Mouse (Mus musculus) MEL (cell line): ENCODE results near the gene Tead1. TPM values are rescaled to one million over a fixed set of nuclear protein-coding genes. Genes with fewer than 3 reads are reported as not detected.

Experiments used
- DNase-seq: peaks from one replicate; pipeline ENCODE4 v3.0.0; 2011; ENCODE audit warnings: low read depth, low spot score
- H3K27ac ChIP-seq: 2 replicates; pipeline ENCODE4 v1.5.1; 2012; ENCODE audit warnings: low read depth, mild to moderate bottlenecking, control low read depth, low read length, moderate library complexity; ENCODE audit not compliant: control insufficient read depth
- H3K27me3 ChIP-seq, 2 experiments: fragments of 150-350 bp in 1 of 2; sonication (generic) in 1 of 2; 2 replicates each; pipeline ENCODE4 v1.6.1; 2012; ENCODE audit warnings: low read length in 2 of 2, mild to moderate bottlenecking in 2 of 2, improper control_type of control experiment in 1 of 2, moderate library complexity in 1 of 2; ENCODE audit not compliant: insufficient read depth in 2 of 2, control insufficient read depth in 1 of 2
- H3K36me3 ChIP-seq, 2 experiments: 2 replicates each; pipeline ENCODE4 v1.6.1; 2012 to 2014; ENCODE audit warnings: low read length in 2 of 2, improper control_type of control experiment in 1 of 2, inconsistent platforms in 1 of 2, mild to moderate bottlenecking in 1 of 2; ENCODE audit not compliant: insufficient read depth in 2 of 2, control insufficient read depth in 1 of 2
- H3K4me1 ChIP-seq, 2 experiments: fragments of 150-350 bp in 1 of 2; sonication (generic) in 1 of 2; 2 replicates each; pipeline ENCODE4 v1.6.1; 2012; ENCODE audit warnings: low read length in 2 of 2, improper control_type of control experiment in 1 of 2, mild to moderate bottlenecking in 1 of 2; ENCODE audit not compliant: insufficient read depth in 2 of 2, control insufficient read depth in 1 of 2
- H3K4me3 ChIP-seq, 2 experiments: fragments of 150-350 bp in 1 of 2; sonication (generic) in 1 of 2; 2 replicates each; pipeline ENCODE4 v1.5.1; 2012; ENCODE audit warnings: low read depth in 2 of 2, low read length in 2 of 2, mild to moderate bottlenecking in 2 of 2, moderate library complexity in 2 of 2, control low read depth in 1 of 2, improper control_type of control experiment in 1 of 2; ENCODE audit not compliant: control insufficient read depth in 1 of 2, insufficient read depth in 1 of 2
- H3K79me2 ChIP-seq: 2 replicates; pipeline ENCODE4 v1.6.1; 2012; ENCODE audit warnings: mild to moderate bottlenecking, low read length, moderate library complexity; ENCODE audit not compliant: control insufficient read depth, poor library complexity, insufficient read depth
- H3K9ac ChIP-seq: 2 replicates; pipeline ENCODE4 v1.6.1; 2012; ENCODE audit warnings: low read depth, mild to moderate bottlenecking, control low read depth, low read length, moderate library complexity; ENCODE audit not compliant: control insufficient read depth, poor library complexity, severe bottlenecking
- H3K9me3 ChIP-seq: fragments of 150-350 bp; sonication (generic); replicated peaks from 2 replicates; pipeline ENCODE4 v1.6.1; 2012; ENCODE audit warnings: mild to moderate bottlenecking, low read length, improper control_type of control experiment, moderate library complexity; ENCODE audit not compliant: insufficient read depth
- CHD1 ChIP-seq: IDR thresholded peaks from 2 replicates; pipeline ENCODE4 v1.6.1; 2012; ENCODE audit warnings: low read depth, mild to moderate bottlenecking, inconsistent platforms, low read length, improper control_type of control experiment
- E2F4 ChIP-seq: IDR thresholded peaks from 2 replicates; pipeline ENCODE4 v1.6.1; 2011; ENCODE audit warnings: low read depth, low read length, improper control_type of control experiment, borderline replicate concordance
- ELF1 ChIP-seq: IDR thresholded peaks from 2 replicates; pipeline ENCODE4 v1.6.1; 2014; ENCODE audit warnings: low read depth, mild to moderate bottlenecking, inconsistent platforms, low read length, improper control_type of control experiment, moderate library complexity
- EP300 ChIP-seq, 2 experiments: IDR thresholded peaks; 2 replicates each; pipeline ENCODE4 v1.6.1; 2011; ENCODE audit warnings: improper control_type of control experiment in 2 of 2, low read length in 2 of 2, low read depth in 1 of 2, mild to moderate bottlenecking in 1 of 2
- HCFC1 ChIP-seq: IDR thresholded peaks from 2 replicates; pipeline ENCODE4 v1.6.1; 2012; ENCODE audit warnings: low read depth, mild to moderate bottlenecking, inconsistent platforms, low read length, improper control_type of control experiment, moderate library complexity
- JUND ChIP-seq: IDR thresholded peaks from 2 replicates; pipeline ENCODE4 v1.6.1; 2011; ENCODE audit warnings: low read depth, mild to moderate bottlenecking, improper control_type of control experiment, low read length
- KAT2A ChIP-seq: conservative IDR thresholded peaks from 2 replicates; pipeline ENCODE4 v1.6.1; 2012; ENCODE audit warnings: low read depth, low read length, improper control_type of control experiment, inconsistent platforms
- MAX ChIP-seq: IDR thresholded peaks from 2 replicates; pipeline ENCODE4 v1.6.1; 2011; ENCODE audit warnings: low read length, improper control_type of control experiment
- MAZ ChIP-seq: IDR thresholded peaks from 2 replicates; pipeline ENCODE4 v1.6.1; 2012; ENCODE audit warnings: low read depth, mild to moderate bottlenecking, inconsistent platforms, low read length, improper control_type of control experiment
- MEF2A ChIP-seq: IDR thresholded peaks from 2 replicates; pipeline ENCODE4 v1.6.1; 2014; ENCODE audit warnings: low read depth, mild to moderate bottlenecking, inconsistent platforms, low read length, improper control_type of control experiment; ENCODE audit not compliant: poor library complexity, insufficient replicate concordance, severe bottlenecking; ENCODE audit errors: extremely low read depth
- MYC ChIP-seq: IDR thresholded peaks from 2 replicates; pipeline ENCODE4 v1.6.1; 2011; ENCODE audit warnings: low read depth, mild to moderate bottlenecking, low read length, improper control_type of control experiment, moderate library complexity
- NELFE ChIP-seq: IDR thresholded peaks from 2 replicates; pipeline ENCODE4 v1.6.1; 2011; ENCODE audit warnings: low read depth, low read length, improper control_type of control experiment
- NRF1 ChIP-seq: IDR thresholded peaks from 2 replicates; pipeline ENCODE4 v1.6.1; 2014; ENCODE audit warnings: low read depth, mild to moderate bottlenecking, inconsistent platforms, low read length, improper control_type of control experiment, moderate library complexity; ENCODE audit not compliant: poor library complexity, insufficient read depth, severe bottlenecking
- POLR2A ChIP-seq, 2 experiments: IDR thresholded peaks; 2 replicates each; pipeline ENCODE4 v1.6.1; 2011 to 2012; ENCODE audit warnings: low read length in 2 of 2, mild to moderate bottlenecking in 2 of 2, control low read depth in 1 of 2, improper control_type of control experiment in 1 of 2, low read depth in 1 of 2, moderate library complexity in 1 of 2; ENCODE audit not compliant: control insufficient read depth in 1 of 2, insufficient read depth in 1 of 2, poor library complexity in 1 of 2
- POLR2AphosphoS2 ChIP-seq: IDR thresholded peaks from 2 replicates; pipeline ENCODE4 v1.6.1; 2011; ENCODE audit warnings: low read length, improper control_type of control experiment
- POLR2AphosphoS5 ChIP-seq: IDR thresholded peaks from 2 replicates; pipeline ENCODE4 v1.6.1; 2012; ENCODE audit warnings: low read depth, borderline replicate concordance, mild to moderate bottlenecking, inconsistent platforms, low read length, moderate library complexity, mixed read lengths
- RAD21 ChIP-seq: IDR thresholded peaks from 2 replicates; pipeline ENCODE4 v1.6.1; 2011; ENCODE audit warnings: mild to moderate bottlenecking, low read depth, low read length, improper control_type of control experiment
- SMC3 ChIP-seq: IDR thresholded peaks from 2 replicates; pipeline ENCODE4 v1.6.1; 2011; ENCODE audit warnings: low read depth, low read length, improper control_type of control experiment
- TAL1 ChIP-seq: IDR thresholded peaks from 2 replicates; pipeline ENCODE4 v1.6.1; 2012; ENCODE audit warnings: mild to moderate bottlenecking, inconsistent platforms, low read length, moderate library complexity, mixed read lengths
- TCF12 ChIP-seq: IDR thresholded peaks from 2 replicates; pipeline ENCODE4 v1.6.1; 2014; ENCODE audit warnings: low read depth, mild to moderate bottlenecking, inconsistent platforms, low read length, improper control_type of control experiment, moderate library complexity
- UBTF ChIP-seq: IDR thresholded peaks from 2 replicates; pipeline ENCODE4 v1.6.1; 2012; ENCODE audit warnings: low read depth, mild to moderate bottlenecking, inconsistent platforms, low read length, improper control_type of control experiment, moderate library complexity, borderline replicate concordance; ENCODE audit not compliant: insufficient read depth
- ZKSCAN1 ChIP-seq: IDR thresholded peaks from 2 replicates; pipeline ENCODE4 v1.6.1; 2012; ENCODE audit warnings: low read depth, mild to moderate bottlenecking, inconsistent platforms, low read length, improper control_type of control experiment, moderate library complexity
- ZMIZ1 ChIP-seq: IDR thresholded peaks from 2 replicates; pipeline ENCODE4 v1.6.1; 2012; ENCODE audit warnings: low read depth, mild to moderate bottlenecking, inconsistent platforms, low read length, improper control_type of control experiment, moderate library complexity
- ZNF384 ChIP-seq: IDR thresholded peaks from 2 replicates; pipeline ENCODE4 v1.6.1; 2012; ENCODE audit warnings: low read depth, mild to moderate bottlenecking, inconsistent platforms, low read length, improper control_type of control experiment
- polyA plus RNA-seq, 2 experiments: library from polyadenylated mRNA; stranded (reverse) in 1 of 2; unstranded in 1 of 2; fragments of >175 nt in 1 of 2; fragments of >200 nt in 1 of 2; gene quantifications; 2 replicates each; pipeline versions ENCODE4 v1.2.1 to v1.2.4; 2012; ENCODE audit warnings: low replicate concordance in 2 of 2, low read depth in 1 of 2; ENCODE audit not compliant: insufficient read length in 2 of 2, insufficient read depth in 1 of 2, missing spikeins in 1 of 2
- total RNA-seq: library from RNA; depleted of rRNA; stranded (reverse); fragments of 300-350 nt; gene quantifications from 2 replicates; pipeline ENCODE4 v1.2.3, GENCODE M21; 2012

Tead1 gene
- total and polyA plus RNA-seq, 3 experiments: not detected

DNA sequence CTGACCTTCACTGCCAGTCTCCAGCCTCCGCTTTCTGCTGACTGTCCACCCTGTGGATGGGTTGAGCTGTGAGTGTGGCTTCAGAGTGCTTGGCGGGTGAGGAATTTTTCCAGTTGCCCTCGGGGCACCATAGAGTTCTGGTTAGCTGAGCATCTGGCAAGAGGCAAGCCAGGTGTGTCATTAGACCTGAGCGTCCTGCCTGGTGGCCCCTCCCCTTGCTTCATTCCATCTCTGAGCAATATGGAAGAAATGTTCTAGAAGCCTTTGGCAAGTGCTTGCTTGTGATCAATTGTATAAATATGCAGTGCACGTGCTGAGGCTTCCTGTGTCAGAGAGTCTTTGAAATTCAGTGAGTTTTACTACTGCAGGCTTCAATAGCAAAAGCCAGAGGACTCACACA, 21.0 kb downstream of the Tead1 start:
- DNase-seq: no peak

DNA sequence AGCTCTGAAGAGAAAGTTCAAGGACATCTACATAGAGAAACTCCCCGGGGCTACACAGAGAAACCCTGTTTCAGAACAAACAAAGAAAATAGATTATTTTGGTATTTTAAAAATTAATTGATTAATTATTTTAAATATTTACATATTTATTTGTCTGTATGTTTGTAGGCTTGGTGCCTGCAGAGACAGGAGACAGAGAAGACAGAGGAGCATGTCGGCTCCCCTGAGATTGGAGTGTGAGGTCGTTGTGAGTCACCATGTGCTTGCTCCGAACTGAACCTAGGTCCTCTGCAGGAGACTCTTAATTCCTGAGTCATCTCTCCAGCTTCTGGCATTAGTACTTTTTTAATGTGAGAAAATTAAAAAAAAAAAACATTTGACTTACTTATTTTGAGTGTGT, 24.2 kb downstream of the Tead1 start:
- no peak overlapping the region for H3K4me3 ChIP-seq
- H3K27ac ChIP-seq: no peak overlapping the region
- no peaks in the 10 kb centered on the region for H3K9me3 ChIP-seq
- no peak for TF ChIP-seq MAZ
- H3K9ac ChIP-seq: no peak overlapping the region
- no peaks in the 10 kb centered on the region for H3K79me2 ChIP-seq
- DNase-seq: no peak
- no peaks in the 10 kb centered on the region for H3K4me1 ChIP-seq
- H3K36me3 ChIP-seq: no peaks in the 10 kb centered on the region
- H3K27me3 ChIP-seq: no peaks in the 10 kb centered on the region

More for the DNA sequence above, 21.0 kb downstream of the Tead1 start:
- no peaks in the 10 kb centered on the region for H3K36me3 ChIP-seq
- no peak for TF ChIP-seq KAT2A
- no peak for TF ChIP-seq E2F4
- no peak for TF ChIP-seq MAZ
- no peak for TF ChIP-seq ZMIZ1
- TF ChIP-seq JUND: no peak
- no peak for TF ChIP-seq POLR2A (IDR thresholded peaks at IDR 0.05; ENCODE audit: control insufficient read depth in 1 of 2, insufficient read depth in 1 of 2, low read depth in 1 of 2, low read length in 2 of 2, poor library complexity in 1 of 2)
- no peak for TF ChIP-seq MEF2A
- no peak for TF ChIP-seq TAL1
- no peak for TF ChIP-seq HCFC1
- TF ChIP-seq UBTF: no peak
- TF ChIP-seq TCF12: no peak
- no peak for TF ChIP-seq MYC
- no peak for TF ChIP-seq NELFE
- TF ChIP-seq ELF1: no peak
- TF ChIP-seq, all 39 proteins: peak for 0
- Histone ChIP-seq H3K9me3 (no peaks in the 10 kb centered on the region), H3K27me3 (no peaks in the 10 kb centered on the region), H3K4me1 (no peaks in the 10 kb centered on the region), H3K9ac (no peak overlapping the region), H3K4me3 (no peak overlapping the region), H3K79me2 (no peaks in the 10 kb centered on the region), H3K27ac (no peak overlapping the region)

DNA sequence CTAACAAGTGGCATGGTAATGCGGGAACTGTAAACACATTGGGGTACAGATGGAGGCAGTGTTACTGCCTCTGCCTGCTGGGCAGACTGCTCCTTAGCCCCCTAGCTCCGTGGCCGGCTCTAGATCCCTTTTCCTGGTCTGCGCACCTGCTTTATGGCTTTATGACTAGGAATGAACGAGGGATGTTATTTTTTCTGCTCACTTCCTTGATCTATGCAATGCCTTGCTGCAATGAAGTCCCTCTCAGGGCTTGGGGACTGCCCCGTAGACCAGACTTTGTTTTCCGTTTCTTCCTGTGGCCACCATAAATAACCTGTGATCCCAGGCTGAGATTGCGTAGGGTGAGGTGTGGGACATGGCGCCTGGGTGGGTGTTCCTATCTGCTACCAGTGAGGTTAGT, 26.8 kb downstream of the Tead1 start:
- Histone ChIP-seq H3K4me3 (no peak overlapping the region), H3K27ac (no peak overlapping the region), H3K27me3 (no peaks in the 10 kb centered on the region), H3K9ac (no peak overlapping the region), H3K4me1 (no peaks in the 10 kb centered on the region), H3K79me2 (no peaks in the 10 kb centered on the region), H3K9me3 (no peaks in the 10 kb centered on the region), H3K36me3 (no peaks in the 10 kb centered on the region)
- DNase-seq: no peak
- TF ChIP-seq NRF1: no peak
- TF ChIP-seq MYC: no peak
- no peak for TF ChIP-seq UBTF
- no peak for TF ChIP-seq RAD21
- TF ChIP-seq ZNF384: no peak
- TF ChIP-seq ZKSCAN1: no peak
- TF ChIP-seq CHD1: no peak
- no peak for TF ChIP-seq POLR2A (IDR thresholded peaks at IDR 0.05; ENCODE audit: control insufficient read depth in 1 of 2, insufficient read depth in 1 of 2, low read depth in 1 of 2, low read length in 2 of 2, poor library complexity in 1 of 2)
- no peak for TF ChIP-seq SMC3
- no peak for TF ChIP-seq MEF2A
- TF ChIP-seq MAX: no peak
- no peak for TF ChIP-seq E2F4
- TF ChIP-seq TAL1: no peak
- no peak for TF ChIP-seq ELF1
- TF ChIP-seq POLR2AphosphoS2: no peak
- TF ChIP-seq EP300 (IDR thresholded peaks at IDR 0.05; ENCODE audit: low read depth in 1 of 2, low read length in 2 of 2): no peak
- TF ChIP-seq POLR2AphosphoS5: no peak
- TF ChIP-seq HCFC1: no peak
- no peak for TF ChIP-seq MAZ
